In the genomic region with DNA sequence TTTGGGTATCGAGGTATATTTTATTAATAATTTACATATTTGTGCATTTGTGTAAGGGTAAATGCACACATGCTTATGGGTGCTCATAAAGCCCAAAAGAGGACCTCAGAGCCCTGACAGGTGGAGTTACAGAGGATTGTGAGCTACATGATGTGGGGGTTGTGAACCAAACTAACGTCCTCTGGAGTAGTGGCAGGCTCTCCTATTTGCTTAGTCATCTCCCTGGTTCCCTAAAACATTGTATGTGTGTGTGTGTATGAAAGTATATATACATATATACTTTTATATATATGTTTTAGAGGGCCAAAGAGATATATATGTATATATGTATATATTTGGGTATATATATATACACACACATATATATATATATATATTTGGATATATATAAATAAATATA, we compare ENCODE assay signal across 27 mouse cellular contexts. TPM values are rescaled to one million over a fixed set of nuclear protein-coding genes. Genes with fewer than 3 reads are reported as not detected.
DNase-seq lines count a peak whose midpoint lies in the region; ATAC-seq and TF ChIP-seq lines count a peak whose summit lies in the region.
"Had no signal": no experiment of that assay in that cellular context is flagged by ENCODE, and none has a peak within 500 bp of the region (broad histone marks: within the 10 kb centered on the region; RNA-seq: fewer than 3 reads in every experiment).

No protein-coding gene starts in this region.

- no peak for TF ChIP-seq CTCF in MEL (IDR thresholded peaks at IDR 0.05 in 2 of 3, conservative IDR thresholded peaks at IDR 0.05 in 1 of 3; ENCODE audit: control insufficient read depth in 1 of 3, insufficient read depth in 1 of 3, low read depth in 2 of 3, low read length in 3 of 3, poor library complexity in 1 of 3, severe bottlenecking in 1 of 3)

- no peaks in the 10 kb centered on the region for H3K79me2 ChIP-seq in MEL (ENCODE audit: control insufficient read depth, insufficient read depth, low read length, poor library complexity)

- peak; percentile 79 for ATAC-seq in granulocyte monocyte progenitor cell, adult 5-6 weeks (replicated peaks; ENCODE audit: poor library complexity, severe bottlenecking)
- peak; percentile 80 for ATAC-seq in megakaryocyte progenitor cell, adult 5-6 weeks (replicated peaks; ENCODE audit: poor library complexity)
- ATAC-seq in hindbrain, embryonic 13.5 days (ENCODE audit: low FRiP score): no peak
- ATAC-seq: forebrain, embryonic 13.5 days; forebrain, embryonic 15.5 days; forebrain, postnatal 0 days had no signal

- no peaks in the 10 kb centered on the region for H3K27me3 ChIP-seq in MEL (ENCODE audit: control insufficient read depth in 1 of 2, insufficient read depth in 2 of 2, low read length in 2 of 2)
- H3K27me3 ChIP-seq in hindbrain, embryonic 13.5 days: no peaks in the 10 kb centered on the region
- H3K27me3 ChIP-seq: embryonic facial prominence, embryonic 13.5 days; embryonic facial prominence, embryonic 15.5 days; forebrain, embryonic 13.5 days; forebrain, embryonic 15.5 days had no signal

- H3K4me1 ChIP-seq in MEL (ENCODE audit: control insufficient read depth in 1 of 2, insufficient read depth in 2 of 2, low read length in 2 of 2): no peaks in the 10 kb centered on the region
- H3K4me1 ChIP-seq in hindbrain, embryonic 13.5 days (replicated peaks): no peaks in the 10 kb centered on the region
- H3K4me1 ChIP-seq: embryonic facial prominence, embryonic 13.5 days; embryonic facial prominence, embryonic 15.5 days; forebrain, embryonic 10.5 days; forebrain, embryonic 13.5 days; forebrain, embryonic 15.5 days had no signal

- peak; percentile 22 for DNase-seq in 416B (ENCODE audit: low read depth)
- peak; percentile 24 for DNase-seq in MEL (ENCODE audit: low read depth, low spot score)
- DNase-seq in gastrocnemius, postnatal 25 days: no peak
- DNase-seq in layer of hippocampus, postnatal 10 days (ENCODE audit: low spot score in 2 of 2): no peak
- DNase-seq in adrenal gland, adult 18-20 months (ENCODE audit: low spot score in 2 of 2): no peak
- DNase-seq: adrenal gland, adult 8-10 months; adrenal gland, postnatal 14 days; adrenal gland, postnatal 36 days; cerebellum, adult 11-12 months; cerebellum, adult 2 months; cerebellum, adult 9-10 months; cerebellum, postnatal 10 days; cerebellum, postnatal 25 days; embryo, embryonic 11 days; forebrain, postnatal 0 days had no signal

- H3K4me3 ChIP-seq in MEL (ENCODE audit: control insufficient read depth in 1 of 2, insufficient read depth in 1 of 2, low read depth in 2 of 2, low read length in 2 of 2): no peak overlapping the region
- H3K4me3 ChIP-seq in hindbrain, embryonic 13.5 days: no peak overlapping the region
- H3K4me3 ChIP-seq: embryonic facial prominence, embryonic 13.5 days; embryonic facial prominence, embryonic 15.5 days; erythroblast, embryonic 14.5 days; forebrain, embryonic 10.5 days; forebrain, embryonic 13.5 days; forebrain, embryonic 15.5 days had no signal

- no peak overlapping the region for H3K9ac ChIP-seq in MEL (ENCODE audit: control insufficient read depth, low read depth, low read length, poor library complexity, severe bottlenecking)
- no peak overlapping the region for H3K9ac ChIP-seq in hindbrain, embryonic 13.5 days
- H3K9ac ChIP-seq: embryonic facial prominence, embryonic 13.5 days; embryonic facial prominence, embryonic 15.5 days; forebrain, embryonic 13.5 days; forebrain, embryonic 15.5 days; forebrain, postnatal 0 days had no signal

- TF ChIP-seq EP300 in MEL (IDR thresholded peaks at IDR 0.05; ENCODE audit: low read depth in 1 of 2, low read length in 2 of 2): no peak

- no peak overlapping the region for H3K27ac ChIP-seq in MEL (ENCODE audit: control insufficient read depth, low read depth, low read length)
- H3K27ac ChIP-seq in hindbrain, embryonic 13.5 days: no peak overlapping the region
- H3K27ac ChIP-seq: embryonic facial prominence, embryonic 13.5 days; embryonic facial prominence, embryonic 15.5 days; forebrain, embryonic 10.5 days; forebrain, embryonic 13.5 days; forebrain, embryonic 15.5 days had no signal

- no peaks in the 10 kb centered on the region for H3K36me3 ChIP-seq in MEL (ENCODE audit: control insufficient read depth in 1 of 2, insufficient read depth in 2 of 2, low read length in 2 of 2)
- no peaks in the 10 kb centered on the region for H3K36me3 ChIP-seq in hindbrain, embryonic 13.5 days
- H3K36me3 ChIP-seq: embryonic facial prominence, embryonic 13.5 days; embryonic facial prominence, embryonic 15.5 days; forebrain, embryonic 10.5 days; forebrain, embryonic 15.5 days had no signal

- WGBS in hindbrain, embryonic 13.5 days: 84% methylated on average over 2 of the region's 2 CpGs

- TF ChIP-seq POLR2A in MEL (IDR thresholded peaks at IDR 0.05; ENCODE audit: control insufficient read depth in 1 of 2, insufficient read depth in 1 of 2, low read depth in 1 of 2, low read length in 2 of 2, poor library complexity in 1 of 2): no peak

- no peak overlapping the region for H3K4me2 ChIP-seq in hindbrain, embryonic 13.5 days
- H3K4me2 ChIP-seq: embryonic facial prominence, embryonic 13.5 days; embryonic facial prominence, embryonic 15.5 days; forebrain, embryonic 13.5 days; forebrain, embryonic 15.5 days had no signal

- TF ChIP-seq RAD21 in MEL (IDR thresholded peaks at IDR 0.05; ENCODE audit: low read depth, low read length): no peak

- no peaks in the 10 kb centered on the region for H3K9me3 ChIP-seq in MEL (replicated peaks; ENCODE audit: insufficient read depth, low read length)
- no peaks in the 10 kb centered on the region for H3K9me3 ChIP-seq in hindbrain, embryonic 13.5 days
- H3K9me3 ChIP-seq: embryonic facial prominence, embryonic 13.5 days; embryonic facial prominence, embryonic 15.5 days; forebrain, embryonic 10.5 days; forebrain, embryonic 13.5 days; forebrain, embryonic 15.5 days had no signal

TF ChIP-seq in MEL, 35 proteins besides CTCF, POLR2A, EP300 and RAD21 (continues in another document):
- TF ChIP-seq E2F4 (IDR thresholded peaks at IDR 0.05; ENCODE audit: borderline replicate concordance, low read depth, low read length) (no peak), ZMIZ1 (IDR thresholded peaks at IDR 0.05; ENCODE audit: low read depth, low read length) (no peak), POLR2AphosphoS5 (IDR thresholded peaks at IDR 0.05; ENCODE audit: borderline replicate concordance, low read depth, low read length) (no peak), USF1 (IDR thresholded peaks at IDR 0.05; ENCODE audit: low read depth, low read length) (no peak), HCFC1 (IDR thresholded peaks at IDR 0.05; ENCODE audit: low read depth, low read length) (no peak), NELFE (IDR thresholded peaks at IDR 0.05; ENCODE audit: low read depth, low read length) (no peak)

RNA-seq across cellular contexts. Expression of a gene that starts 21.2 kb away (rescaled TPM):
- 0.62 and 1.9 TPM in 2 replicates for total RNA-seq in MEL (2012; rRNA removed)
- polyA plus RNA-seq in MEL (2012; ENCODE audit: insufficient read depth in 1 of 2, insufficient read length in 2 of 2, low read depth in 1 of 2, low replicate concordance in 2 of 2, missing spikeins in 1 of 2): under 1 TPM in 1 of 2 experiments, not detected in 1; 0.88 TPM
- 496 and 560 TPM in 2 replicates for total RNA-seq in granulocyte monocyte progenitor cell, adult 5-6 weeks (2014; fragmentation: Nextera tagmentation)
- 506 and 574 TPM in 2 replicates for total RNA-seq in granulocyte monocyte progenitor cell, adult 5-6 weeks (2017)
- total RNA-seq in megakaryocyte progenitor cell, adult 5-6 weeks (2015): 490 and 618 TPM in 2 replicates
- 424 and 503 TPM in 2 replicates for total RNA-seq in megakaryocyte progenitor cell, adult 5-6 weeks (2017)
- polyA plus RNA-seq in hindbrain, embryonic 13.5 days (2015; fragmentation: Nextera tagmentation; extraction: Ambion mirVana): 1.2 and 2.0 TPM in 2 replicates
- not detected for total RNA-seq in gastrocnemius, postnatal 25 days (2021)
- total RNA-seq in layer of hippocampus, postnatal 10 days (2021): 1 to 10 TPM; 1.9 to 2.3 TPM
- total RNA-seq in adrenal gland, adult 18-20 months (2021): 1 to 10 TPM; 2.2 to 6.1 TPM
- polyA plus RNA-seq: erythroblast, embryonic 14.5 days had no signal

RNA-seq across cellular contexts. Expression of a gene that starts 36.4 kb away (rescaled TPM):
- not detected in 2 replicates for total RNA-seq in MEL (2012; rRNA removed)
- polyA plus RNA-seq in MEL (2012; ENCODE audit: insufficient read depth in 1 of 2, insufficient read length in 2 of 2, low read depth in 1 of 2, low replicate concordance in 2 of 2, missing spikeins in 1 of 2): not detected
- total RNA-seq in granulocyte monocyte progenitor cell, adult 5-6 weeks (2014; fragmentation: Nextera tagmentation): not detected in 2 replicates
- not detected in 2 replicates for total RNA-seq in granulocyte monocyte progenitor cell, adult 5-6 weeks (2017)
- not detected in 2 replicates for total RNA-seq in megakaryocyte progenitor cell, adult 5-6 weeks (2015)
- total RNA-seq in megakaryocyte progenitor cell, adult 5-6 weeks (2017): not detected in 2 replicates
- 0.26 TPM in 1 of 2 replicates, not detected in the other for polyA plus RNA-seq in hindbrain, embryonic 13.5 days (2015; fragmentation: Nextera tagmentation; extraction: Ambion mirVana)
- not detected for total RNA-seq in gastrocnemius, postnatal 25 days (2021)
- not detected for total RNA-seq in layer of hippocampus, postnatal 10 days (2021)
- total RNA-seq in adrenal gland, adult 18-20 months (2021): not detected
- total RNA-seq: adrenal gland, adult 8-10 months; adrenal gland, postnatal 14 days; adrenal gland, postnatal 36 days; ES-E14 had no signal
- polyA plus RNA-seq: C2C12; cerebellum, adult 2 months; embryonic facial prominence, embryonic 11.5 days; embryonic facial prominence, embryonic 13.5 days; embryonic facial prominence, embryonic 15.5 days; erythroblast, embryonic 14.5 days; forebrain, embryonic 10.5 days; forebrain, embryonic 13.5 days; forebrain, embryonic 15.5 days had no signal

RNA-seq across cellular contexts. Expression of a gene that starts 51.1 kb away (rescaled TPM):
- total RNA-seq in MEL (2012; rRNA removed): 69.4 and 84.9 TPM in 2 replicates
- 10 to 100 TPM; 66.3 to 67.2 TPM for polyA plus RNA-seq in MEL (2012; ENCODE audit: insufficient read depth in 1 of 2, insufficient read length in 2 of 2, low read depth in 1 of 2, low replicate concordance in 2 of 2, missing spikeins in 1 of 2)
- 58.0 and 60.9 TPM in 2 replicates for total RNA-seq in granulocyte monocyte progenitor cell, adult 5-6 weeks (2014; fragmentation: Nextera tagmentation)
- total RNA-seq in granulocyte monocyte progenitor cell, adult 5-6 weeks (2017): 67.6 and 80.2 TPM in 2 replicates
- total RNA-seq in megakaryocyte progenitor cell, adult 5-6 weeks (2015): 74.9 and 77.0 TPM in 2 replicates
- total RNA-seq in megakaryocyte progenitor cell, adult 5-6 weeks (2017): 55.8 and 63.2 TPM in 2 replicates
- polyA plus RNA-seq in hindbrain, embryonic 13.5 days (2015; fragmentation: Nextera tagmentation; extraction: Ambion mirVana): 39.2 and 42.1 TPM in 2 replicates
- 10 to 100 TPM; 22.1 to 24.9 TPM for total RNA-seq in gastrocnemius, postnatal 25 days (2021)
- total RNA-seq in layer of hippocampus, postnatal 10 days (2021): 10 to 100 TPM; 31.7 to 33.4 TPM
- total RNA-seq in adrenal gland, adult 18-20 months (2021): 10 to 100 TPM; 34.5 to 38.6 TPM

RNA-seq across cellular contexts. Expression of a gene that starts 59.6 kb away (rescaled TPM):
- not detected in 2 replicates for total RNA-seq in MEL (2012; rRNA removed)
- not detected for polyA plus RNA-seq in MEL (2012; ENCODE audit: insufficient read depth in 1 of 2, insufficient read length in 2 of 2, low read depth in 1 of 2, low replicate concordance in 2 of 2, missing spikeins in 1 of 2)
- not detected in 2 replicates for total RNA-seq in granulocyte monocyte progenitor cell, adult 5-6 weeks (2014; fragmentation: Nextera tagmentation)
- total RNA-seq in granulocyte monocyte progenitor cell, adult 5-6 weeks (2017): not detected in 2 replicates
- total RNA-seq in megakaryocyte progenitor cell, adult 5-6 weeks (2015): not detected in 2 replicates
- total RNA-seq in megakaryocyte progenitor cell, adult 5-6 weeks (2017): not detected in 2 replicates
- not detected in 2 replicates for polyA plus RNA-seq in hindbrain, embryonic 13.5 days (2015; fragmentation: Nextera tagmentation; extraction: Ambion mirVana)
- total RNA-seq in gastrocnemius, postnatal 25 days (2021): not detected
- total RNA-seq in layer of hippocampus, postnatal 10 days (2021): not detected
- not detected for total RNA-seq in adrenal gland, adult 18-20 months (2021)
- total RNA-seq: adrenal gland, adult 8-10 months; adrenal gland, postnatal 14 days; adrenal gland, postnatal 36 days; ES-E14; forebrain, postnatal 0 days had no signal
- polyA plus RNA-seq: C2C12; cerebellum, adult 2 months; embryonic facial prominence, embryonic 11.5 days; embryonic facial prominence, embryonic 13.5 days; embryonic facial prominence, embryonic 15.5 days; erythroblast, embryonic 14.5 days; forebrain, embryonic 10.5 days; forebrain, embryonic 13.5 days; forebrain, embryonic 15.5 days; forebrain, postnatal 0 days had no signal

Comparison
In these comparisons a context has a peak if more than half of its experiments do, and no peak if none do; other contexts are left out.
1. DNase-seq: peak in 416B (single experiment) and MEL (single experiment); none in gastrocnemius, postnatal 25 days (single experiment), layer of hippocampus, postnatal 10 days (0 of 2) and adrenal gland, adult 18-20 months (0 of 2).
2. RNA of a gene that starts 21.2 kb away (total RNA-seq): 496 to 574 TPM in granulocyte monocyte progenitor cell, adult 5-6 weeks and 424 to 618 TPM in megakaryocyte progenitor cell, adult 5-6 weeks; 2.2 to 6.1 TPM in adrenal gland, adult 18-20 months, 1.9 to 2.3 TPM in layer of hippocampus, postnatal 10 days, 0.62 to 1.9 TPM in MEL and not detected in gastrocnemius, postnatal 25 days; every median in the first group is over 10 times any median in the second.